Mouse (Mus musculus) liver, postnatal 0 days (tissue): ENCODE measurements at regions not wholly inside any gene's neighbourhood (a gene's known extent, or its start where the extent isn't known, plus 50 kb on each side); places are given as distances from the start of the nearest gene placed in this dataset.

Experiments
- CTCF ChIP-seq: sonication (generic); IDR thresholded peaks from 2 replicates; pipeline ENCODE4 v1.5.1; 2016; ENCODE audit warnings: antibody characterized with exemption, low read depth
- EP300 ChIP-seq: IDR thresholded peaks from 2 replicates; pipeline ENCODE4 v1.6.1; 2016; ENCODE audit warnings: antibody characterized with exemption, low read depth, mild to moderate bottlenecking

- TF ChIP-seq CTCF (no peak), EP300 (no peak)
Observed at GRCm38 (mm10) chr13:110915161-110915560, 339.7 kb upstream of the Actbl2 start.
